ENCODE assay signal across 1 mouse cellular context in genomic region chr14:50938119-50938908, GRCm38 (mm10).
TF ChIP-seq lines count a peak whose summit lies in the region.

No protein-coding gene starts in this region.

TF ChIP-seq in CH12.LX, 34 proteins besides CTCF, POLR2A, EP300 and RAD21 (continued from another document):
- no peak for TF ChIP-seq ZC3H11A (IDR thresholded peaks at IDR 0.05; ENCODE audit: low read depth, low read length)
- no peak for TF ChIP-seq ETS1 (conservative IDR thresholded peaks at IDR 0.05; ENCODE audit: low read depth, low read length)
- no peak for TF ChIP-seq UBTF (IDR thresholded peaks at IDR 0.05; ENCODE audit: low read depth, low read length)
- no peak for TF ChIP-seq KAT2A (IDR thresholded peaks at IDR 0.05; ENCODE audit: insufficient replicate concordance, low read length)
- TF ChIP-seq MEF2A (IDR thresholded peaks at IDR 0.05; ENCODE audit: borderline replicate concordance, low read depth, low read length), result no peak
- TF ChIP-seq MAX (IDR thresholded peaks at IDR 0.05; ENCODE audit: low read length), result no peak
- TF ChIP-seq HCFC1 (IDR thresholded peaks at IDR 0.05; ENCODE audit: low read depth, low read length), result no peak
- no peak for TF ChIP-seq ELF1 (IDR thresholded peaks at IDR 0.05; ENCODE audit: low read depth, low read length)
- no peak for TF ChIP-seq MXI1 (IDR thresholded peaks at IDR 0.05; ENCODE audit: low read depth, low read length)
- no peak for TF ChIP-seq MAFK (IDR thresholded peaks at IDR 0.05; ENCODE audit: insufficient replicate concordance, low read length)
- TF ChIP-seq GABPA (IDR thresholded peaks at IDR 0.05; ENCODE audit: insufficient replicate concordance, low read depth, low read length), result no peak
